Mouse (Mus musculus): ENCODE results near the gene Gm9857. TPM values are rescaled to one million over a fixed set of nuclear protein-coding genes. Genes with fewer than 3 reads are reported as not detected.

The Gm9857 gene
- total RNA-seq, 2 experiments from 2014 or later, result not detected

- DNase-seq (ENCODE audit: low spot score in 2 of 2), result no peak
Observed at GRCm38 (mm10) chr3:108926308-108926707, 13.9 kb downstream of the Gm9857 start.

- DNase-seq (ENCODE audit: low spot score in 2 of 2), result no peak
Observed at GRCm38 (mm10) chr3:108925677-108926076, 14.6 kb downstream of the Gm9857 start.

GRCm38 (mm10) chr3:108921822-108922221, 18.4 kb downstream of the Gm9857 start:
- DNase-seq (ENCODE audit: low spot score in 2 of 2), result no peak

DNA sequence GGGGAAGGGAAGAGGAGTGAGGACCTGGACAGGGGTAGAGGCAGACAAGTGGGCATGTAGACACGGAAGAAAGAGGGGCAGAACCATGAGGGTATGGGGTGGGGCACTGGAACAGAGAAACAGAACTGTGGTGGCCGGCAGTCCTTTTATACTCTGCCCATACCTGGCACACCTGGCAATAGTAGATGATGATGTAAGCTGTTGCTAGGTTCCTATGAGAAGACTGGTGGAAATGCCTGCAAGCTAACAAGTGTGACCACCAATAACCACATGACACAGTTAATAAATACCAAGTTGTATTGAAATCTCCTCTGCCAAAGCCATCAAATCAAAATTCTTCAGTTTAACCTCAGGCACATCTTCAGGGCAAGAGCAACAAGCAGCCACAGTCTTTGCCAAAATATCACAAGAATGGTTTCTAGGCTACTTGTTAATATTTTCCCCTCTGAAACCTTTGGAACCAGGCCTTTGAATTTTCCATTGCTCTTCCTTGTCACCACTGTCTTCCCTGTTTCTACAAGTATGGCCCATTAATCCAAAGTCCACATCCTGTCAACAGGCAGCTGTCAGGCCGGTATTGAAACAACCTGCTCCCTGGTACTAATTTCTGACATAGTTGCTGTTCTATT, 19.7 kb downstream of the Gm9857 start:
- DNase-seq (ENCODE audit: low spot score in 2 of 2), result no peak

DNA sequence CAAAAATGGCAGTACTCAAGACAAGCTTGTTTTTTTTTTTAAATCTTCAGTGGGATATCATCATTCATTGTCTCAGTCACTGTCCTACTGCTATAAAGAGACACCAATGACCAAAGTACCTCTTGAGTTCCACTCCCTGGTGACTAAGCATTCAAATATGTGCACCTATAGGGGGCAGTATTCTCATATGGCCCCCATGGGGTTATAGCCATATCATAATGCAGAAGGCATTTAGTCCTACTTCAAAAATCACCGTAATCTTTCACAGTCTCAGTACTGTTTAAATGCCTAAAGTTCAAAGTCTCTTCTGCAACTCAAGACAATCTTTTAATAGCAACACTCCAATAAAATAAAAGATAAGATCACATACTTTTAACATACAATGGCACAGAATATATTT, 21.4 kb downstream of the Gm9857 start:
- DNase-seq (ENCODE audit: low spot score in 2 of 2), result no peak

DNA sequence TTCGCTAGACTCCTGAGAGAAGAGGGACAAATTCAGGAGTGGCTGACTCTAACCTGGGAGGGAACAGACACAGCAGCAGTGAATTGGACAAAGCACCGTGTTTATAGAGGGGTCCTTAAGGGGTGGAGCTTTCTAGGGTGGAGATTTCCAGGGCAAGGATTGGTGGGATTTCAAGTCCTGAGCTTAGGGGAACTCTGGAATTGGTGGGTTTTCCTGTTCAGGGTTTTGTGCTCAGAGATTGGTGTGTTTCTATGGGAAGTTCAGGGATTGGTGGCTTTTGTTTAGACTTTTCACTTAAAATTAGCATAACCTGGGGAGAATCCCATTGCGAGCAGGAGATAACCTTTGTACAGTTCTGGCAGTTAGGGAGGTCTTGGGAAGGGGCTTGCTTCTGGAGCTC, 22.3 kb downstream of the Gm9857 start:
- no peak for DNase-seq (ENCODE audit: low spot score in 2 of 2)

- DNase-seq (ENCODE audit: low spot score in 2 of 2), result no peak
Observed at GRCm38 (mm10) chr3:108916857-108917256, 23.4 kb downstream of the Gm9857 start.

DNA sequence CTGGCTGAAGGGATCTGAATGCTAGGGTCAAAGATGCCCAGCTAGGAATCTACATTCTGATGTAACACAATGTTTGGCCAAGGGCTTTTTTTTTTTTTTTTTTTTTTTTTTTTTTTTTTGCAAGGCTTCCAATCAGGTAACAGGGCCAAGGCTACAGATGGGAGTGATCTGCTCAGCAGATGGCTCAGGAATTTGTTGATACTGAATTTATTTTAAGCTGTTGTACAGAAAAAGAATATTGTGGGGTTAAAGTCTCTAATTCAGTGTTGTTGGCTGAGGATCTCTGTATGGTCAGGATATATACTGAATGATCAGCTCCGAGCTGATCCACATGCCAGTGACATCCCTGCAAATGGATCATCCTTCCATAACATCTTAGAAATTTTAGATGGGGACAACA, 24.2 kb downstream of the Gm9857 start:
- DNase-seq (ENCODE audit: low spot score in 2 of 2), result no peak

DNA sequence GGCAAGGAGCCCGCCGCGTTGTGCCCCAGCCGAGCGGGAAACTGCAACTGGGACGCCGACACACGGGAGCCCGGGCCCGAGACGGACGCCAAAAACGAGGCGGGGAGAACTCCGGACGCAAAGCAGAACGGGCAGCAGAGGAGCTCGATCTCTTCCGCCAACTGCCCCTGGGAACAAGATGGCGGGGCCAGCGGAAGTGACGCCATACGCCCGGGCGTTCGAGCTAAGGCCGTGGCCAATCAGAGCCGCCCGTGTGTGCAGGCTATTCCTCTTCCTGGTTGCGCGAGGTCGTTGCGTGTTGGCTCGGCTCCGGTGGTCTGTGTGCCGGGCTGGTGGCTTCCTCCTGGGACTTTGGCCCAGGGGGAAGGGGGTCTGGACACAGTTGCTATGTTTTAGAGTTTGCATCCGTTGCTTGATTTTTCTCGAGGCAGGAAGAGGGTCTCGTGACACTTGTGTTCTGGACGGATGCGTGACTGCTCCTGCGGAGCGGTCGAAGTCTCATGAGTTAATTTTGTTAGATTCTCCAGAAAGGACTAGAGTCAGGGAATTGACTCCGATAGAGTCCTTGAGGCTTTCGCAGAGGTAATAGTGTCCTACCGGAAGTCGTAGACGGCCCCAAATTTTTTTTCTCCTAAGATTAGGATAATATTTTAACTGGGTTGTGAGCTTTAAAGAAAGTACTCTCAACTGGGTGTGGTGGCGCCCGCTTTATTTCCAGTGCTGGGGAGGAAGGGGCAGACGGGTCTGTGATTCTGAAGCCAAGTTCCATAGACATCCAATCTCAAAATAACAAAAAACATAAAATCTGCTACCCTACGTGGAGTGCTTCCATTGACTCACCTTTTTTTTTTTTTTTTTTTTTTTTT, 28.5 kb downstream of the Gm9857 start, which contains the start of gene Prpf38b:
TSS of gene Prpf38b (minus strand) at position 180 of the 866 bp plus-strand sequence.
- DNase-seq (ENCODE audit: low spot score in 2 of 2), result peak; percentile 88 to 96

GRCm38 (mm10) chr3:108911081-108911547, 29.1 kb downstream of the Gm9857 start:
- DNase-seq (ENCODE audit: low spot score in 2 of 2), result peak; percentile 40 to 71

DNA sequence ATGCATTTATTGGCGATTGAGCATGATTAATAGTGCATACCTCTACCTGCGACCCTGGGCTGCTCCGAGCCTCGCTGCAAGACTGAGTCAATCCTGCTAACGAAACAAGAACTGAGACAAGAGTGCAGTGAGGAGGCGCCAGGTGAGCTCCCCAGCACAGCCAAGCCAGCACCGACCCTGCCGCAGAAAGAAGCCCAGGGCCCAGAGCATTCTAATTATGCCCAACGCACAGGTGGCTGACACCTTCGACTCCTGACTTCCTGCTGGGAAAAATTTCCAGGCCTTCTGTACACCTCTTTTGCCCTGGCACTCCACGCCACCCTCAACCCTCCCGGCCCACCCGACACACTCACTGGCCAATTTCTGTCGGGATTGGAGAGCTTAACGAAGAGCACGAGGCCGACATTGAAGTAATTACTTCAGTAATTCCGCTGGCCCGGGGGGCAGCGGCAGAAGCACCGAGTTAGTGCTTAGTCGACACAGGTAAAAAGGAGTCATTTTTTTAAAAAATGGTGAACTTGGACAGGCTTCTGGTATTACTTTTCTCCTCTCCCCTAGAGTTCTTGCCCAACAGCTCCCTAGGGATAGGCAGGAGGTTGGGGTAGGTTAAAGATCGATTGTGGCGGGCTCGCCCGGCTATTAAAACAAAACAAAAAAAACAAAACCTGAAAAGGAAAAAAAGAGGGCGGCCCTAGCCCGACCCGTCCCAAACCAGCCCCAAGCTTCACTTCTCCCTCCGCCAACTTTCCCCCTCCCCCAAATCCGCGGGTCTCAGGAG, 29.8 kb downstream of the Gm9857 start:
- peak in 1 of 2 experiments; percentile 11 for DNase-seq (ENCODE audit: low spot score in 2 of 2)

GRCm38 (mm10) chr3:108902934-108903333, 37.3 kb downstream of the Gm9857 start:
- DNase-seq (ENCODE audit: low spot score in 2 of 2), result no peak

GRCm38 (mm10) chr3:108902038-108902437, 38.2 kb downstream of the Gm9857 start:
- DNase-seq (ENCODE audit: low spot score in 2 of 2), result no peak

GRCm38 (mm10) chr3:108900681-108901080, 39.6 kb downstream of the Gm9857 start:
- peak in 1 of 2 experiments; percentile 24 for DNase-seq (ENCODE audit: low spot score in 2 of 2)

DNA sequence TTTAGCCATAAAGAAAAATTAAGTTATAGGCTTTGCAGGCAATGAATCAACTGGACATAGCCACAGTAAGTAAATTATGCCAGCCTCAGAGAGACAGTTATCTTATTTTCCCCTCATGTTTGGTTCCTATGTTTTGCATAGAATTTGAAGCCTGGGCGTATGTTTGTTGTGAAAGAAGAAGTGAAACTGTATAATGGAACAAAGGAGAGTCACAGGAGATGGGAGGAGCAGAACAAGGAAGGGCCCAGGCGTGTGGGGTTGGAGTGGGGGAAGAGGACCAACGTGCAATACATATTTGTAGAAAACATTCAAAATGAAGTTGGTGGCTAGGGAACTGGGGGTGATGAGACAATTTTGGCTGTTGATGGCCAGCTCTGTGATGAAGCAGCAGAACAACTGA, 40.1 kb downstream of the Gm9857 start:
- no peak for DNase-seq (ENCODE audit: low spot score in 2 of 2)

DNA sequence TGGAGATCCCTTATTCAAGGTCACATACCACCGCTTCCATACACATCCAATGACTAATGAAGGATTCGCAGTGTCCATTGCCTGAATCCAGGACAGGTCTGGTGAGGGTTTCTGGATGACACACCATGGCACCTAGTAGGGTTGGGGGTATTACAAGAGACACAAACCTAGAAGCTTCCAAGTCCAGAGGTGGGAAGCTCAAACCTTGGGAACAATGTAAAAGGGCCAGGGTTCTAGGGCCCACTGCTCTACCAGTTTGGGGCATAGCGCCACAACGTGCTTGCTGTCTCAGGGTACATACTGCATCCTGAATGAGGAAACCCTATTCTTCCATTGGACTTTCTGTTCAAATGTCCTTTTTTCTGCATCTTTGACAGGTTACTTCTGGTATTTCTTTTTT, 41.6 kb downstream of the Gm9857 start:
- DNase-seq (ENCODE audit: low spot score in 2 of 2), result no peak

- no peak for DNase-seq (ENCODE audit: low spot score in 2 of 2)
Observed at GRCm38 (mm10) chr3:108892914-108893313, 47.3 kb downstream of the Gm9857 start.

DNA sequence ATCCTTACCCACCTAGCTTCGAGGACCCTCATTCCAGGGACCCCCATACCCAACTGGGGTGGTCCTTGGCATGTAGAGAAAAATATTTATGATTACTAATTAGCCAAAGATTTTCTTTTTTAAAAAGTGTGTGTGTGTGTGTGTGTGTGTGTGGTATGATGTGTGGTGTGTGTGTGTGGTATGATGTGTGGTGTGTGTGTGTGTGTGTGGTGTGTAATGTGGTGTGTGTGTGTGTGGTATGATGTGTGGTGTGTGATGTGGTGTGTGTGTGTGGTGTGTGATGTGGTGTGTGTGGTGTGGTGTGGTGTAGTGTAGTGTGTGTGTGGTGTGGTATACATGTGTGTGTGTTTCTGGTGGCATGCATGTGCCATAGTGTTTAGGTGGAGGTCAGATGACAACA, 48.2 kb downstream of the Gm9857 start:
- DNase-seq (ENCODE audit: low spot score in 2 of 2), result no peak

Data from gastrocnemius, postnatal 4 days (tissue).